Mouse (Mus musculus) midbrain, embryonic 14.5 days (tissue): ENCODE measurements at regions not wholly inside any gene's neighbourhood (a gene's known extent, or its start where the extent isn't known, plus 50 kb on each side); places are given as distances from the start of the nearest gene placed in this dataset.
A peak's percentile ranks its signal among the peaks of the same experiment; 100 is the strongest.

Source experiments
- ATAC-seq: fragments of 200-750 bp; cut with Nextera tagmentation; 2 replicates; pipeline ENCODE4 v1.8.0; 2017; ENCODE audit warnings: moderate number of reproducible peaks, moderate library complexity; ENCODE audit not compliant: low FRiP score, low TSS enrichment
- DNase-seq: peaks from one replicate; pipeline ENCODE4 v3.0.0-alpha.2; 2015
- H3K27ac ChIP-seq: fragments of 300-500 bp; sonication (generic); replicated peaks from 2 replicates; pipeline ENCODE4 v1.5.1; 2014; ENCODE audit warnings: mild to moderate bottlenecking, low read depth, low read length, moderate library complexity
- H3K27me3 ChIP-seq: fragments of 300-500 bp; sonication (generic); 2 replicates; pipeline ENCODE4 v1.6.1; 2014; ENCODE audit warnings: low read length, control low read depth, mixed read lengths; ENCODE audit not compliant: control insufficient read depth, insufficient read depth
- H3K36me3 ChIP-seq: fragments of 300-500 bp; sonication (generic); 2 replicates; pipeline ENCODE4 v1.6.1; 2014; ENCODE audit warnings: low read length, control low read depth; ENCODE audit not compliant: control insufficient read depth, insufficient read depth
- H3K4me1 ChIP-seq: fragments of 300-500 bp; sonication (generic); 2 replicates; pipeline ENCODE4 v1.6.1; 2014; ENCODE audit warnings: mild to moderate bottlenecking, antibody characterized with exemption, low read length, control low read depth; ENCODE audit not compliant: control insufficient read depth, insufficient read depth
- H3K4me2 ChIP-seq: fragments of 300-500 bp; sonication (generic); 2 replicates; pipeline ENCODE4 v1.6.1; 2014; ENCODE audit warnings: mild to moderate bottlenecking, low read length, moderate library complexity
- H3K4me3 ChIP-seq: fragments of 300-500 bp; sonication (generic); replicated peaks from 2 replicates; pipeline ENCODE4 v1.5.1; 2014; ENCODE audit warnings: low read depth, low read length
- H3K9ac ChIP-seq: fragments of 300-500 bp; sonication (generic); replicated peaks from 2 replicates; pipeline ENCODE4 v1.6.1; 2014; ENCODE audit warnings: mild to moderate bottlenecking, low read length, moderate library complexity
- H3K9me3 ChIP-seq: fragments of 300-500 bp; sonication (generic); 2 replicates; pipeline ENCODE4 v1.6.1; 2016; ENCODE audit warnings: low read length, control low read depth, mixed read lengths; ENCODE audit not compliant: control insufficient read depth

DNA sequence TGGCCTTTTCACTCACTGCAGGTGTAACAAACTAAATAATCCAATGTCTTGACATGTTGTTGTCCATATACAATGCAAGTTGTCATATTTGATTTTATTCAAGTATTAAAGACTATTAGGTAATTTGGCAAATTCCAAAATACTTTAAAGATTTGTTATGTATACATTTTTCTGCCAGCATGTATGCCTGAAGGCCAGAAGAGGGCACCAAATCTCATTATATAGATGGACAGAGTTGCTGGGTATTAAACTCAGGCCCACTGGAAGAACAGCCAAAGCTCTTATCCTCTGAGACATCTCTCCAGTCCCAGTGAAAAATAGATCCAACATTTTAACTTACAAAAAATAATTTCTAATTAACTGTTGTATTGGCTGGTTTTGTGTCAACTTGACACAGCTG, 80.5 kb upstream of the Cenpq start:
- H3K9ac ChIP-seq, result no peak overlapping the region
- H3K36me3 ChIP-seq, result no peaks in the 10 kb centered on the region
- H3K27ac ChIP-seq, result no peak overlapping the region
- ATAC-seq, result no peak
- no peaks in the 10 kb centered on the region for H3K4me1 ChIP-seq
- H3K27me3 ChIP-seq, result no peaks in the 10 kb centered on the region
- no peaks in the 10 kb centered on the region for H3K9me3 ChIP-seq
- peak; percentile 27 for DNase-seq
- no peak overlapping the region for H3K4me3 ChIP-seq
- H3K4me2 ChIP-seq, result no peak overlapping the region
